Mouse (Mus musculus) olfactory bulb, adult 2 months (tissue): ENCODE results near the gene Lyz2.
"Not testable (repeated sequence)": the region's sequence is repeated elsewhere in the genome, so short reads cannot be mapped to it uniquely, and the experiment has no call there.

Source experiments
- CTCF ChIP-seq: fragments of 200-500 bp; IDR thresholded peaks from 2 replicates; pipeline ENCODE4 v1.5.1; 2012; ENCODE audit warnings: low read depth, mild to moderate bottlenecking, low read length, moderate library complexity; ENCODE audit not compliant: insufficient read depth
- POLR2A ChIP-seq: fragments of 200-500 bp; IDR thresholded peaks from 2 replicates; pipeline ENCODE4 v1.6.1; 2012; ENCODE audit warnings: mild to moderate bottlenecking, low read depth, low read length, moderate library complexity; ENCODE audit not compliant: insufficient read depth

DNA sequence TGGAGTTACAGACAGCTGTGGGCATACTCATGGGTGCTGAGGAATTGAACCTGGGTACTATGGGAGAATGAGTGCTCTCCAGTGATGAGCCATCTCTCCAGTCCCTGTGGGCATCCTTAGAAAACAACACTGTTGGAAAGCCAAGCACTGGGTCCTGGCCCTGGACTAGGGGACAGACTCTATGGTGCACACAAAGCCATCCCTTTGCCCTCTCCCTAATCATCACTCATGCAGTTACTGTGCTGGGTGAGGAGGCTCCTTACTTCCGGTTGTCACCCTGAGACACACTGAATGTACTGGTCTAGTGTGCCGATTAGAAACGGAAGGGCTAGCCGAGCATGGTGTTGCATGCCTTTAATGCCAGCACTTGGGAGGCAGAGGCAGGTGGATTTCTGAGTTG, 1.1 kb upstream of the Lyz2 start:
- not testable (repeated sequence) for TF ChIP-seq POLR2A, CTCF
